Mouse (Mus musculus): ENCODE measurements around the gene Ncam1. TPM values are rescaled to one million over a fixed set of nuclear protein-coding genes. Genes with fewer than 3 reads are reported as not detected.

Gene Ncam1
- polyA plus RNA-seq, 1 experiment from 2014 or later: 163 TPM

GRCm38 (mm10) chr9:49510666-49511065 is 288.1 kb downstream of the Ncam1 start:
- 93% methylated on average over 4 of the region's 4 CpGs for WGBS
- Histone ChIP-seq H3K9ac (ENCODE audit: low read length) (no peak overlapping the region), H3K4me1 (ENCODE audit: control insufficient read depth, insufficient read depth, low read length) (no peaks in the 10 kb centered on the region), H3K9me3 (replicated peaks; ENCODE audit: control insufficient read depth, low read length) (no peaks in the 10 kb centered on the region), H3K4me3 (ENCODE audit: low read depth, low read length) (no peak overlapping the region), H3K27ac (ENCODE audit: low read depth, low read length) (no peak overlapping the region), H3K4me2 (ENCODE audit: low read length) (no peak overlapping the region), H3K27me3 (replicated peaks; ENCODE audit: control insufficient read depth, insufficient read depth, low read length) (no peaks in the 10 kb centered on the region), H3K36me3 (ENCODE audit: control insufficient read depth, insufficient read depth, low read length) (peaks cover 55% of the 10 kb centered on the region)
- DNase-seq (ENCODE audit: low spot score): no peak
- no peak for ATAC-seq

GRCm38 (mm10) chr9:49509628-49510027 is 289.1 kb downstream of the Ncam1 start:
- 94% methylated on average over 8 of the region's 8 CpGs for WGBS
- H3K9me3 ChIP-seq (replicated peaks; ENCODE audit: control insufficient read depth, low read length): no peaks in the 10 kb centered on the region
- ATAC-seq (no peak), DNase-seq (ENCODE audit: low spot score) (no peak)
- no peaks in the 10 kb centered on the region for H3K4me1 ChIP-seq (ENCODE audit: control insufficient read depth, insufficient read depth, low read length)
- H3K36me3 ChIP-seq (ENCODE audit: control insufficient read depth, insufficient read depth, low read length): peaks cover 53% of the 10 kb centered on the region
- H3K4me3 ChIP-seq (ENCODE audit: low read depth, low read length): no peak overlapping the region
- H3K4me2 ChIP-seq (ENCODE audit: low read length): no peak overlapping the region
- no peaks in the 10 kb centered on the region for H3K27me3 ChIP-seq (replicated peaks; ENCODE audit: control insufficient read depth, insufficient read depth, low read length)
- H3K27ac ChIP-seq (ENCODE audit: low read depth, low read length): no peak overlapping the region
- no peak overlapping the region for H3K9ac ChIP-seq (ENCODE audit: low read length)

- Histone ChIP-seq H3K36me3 (ENCODE audit: control insufficient read depth, insufficient read depth, low read length) (peaks cover 55% of the 10 kb centered on the region), H3K9ac (ENCODE audit: low read length) (no peak overlapping the region), H3K27ac (ENCODE audit: low read depth, low read length) (no peak overlapping the region), H3K4me2 (ENCODE audit: low read length) (no peak overlapping the region), H3K4me3 (ENCODE audit: low read depth, low read length) (no peak overlapping the region), H3K9me3 (replicated peaks; ENCODE audit: control insufficient read depth, low read length) (no peaks in the 10 kb centered on the region), H3K27me3 (replicated peaks; ENCODE audit: control insufficient read depth, insufficient read depth, low read length) (no peaks in the 10 kb centered on the region), H3K4me1 (ENCODE audit: control insufficient read depth, insufficient read depth, low read length) (no peaks in the 10 kb centered on the region)
- DNase-seq (ENCODE audit: low spot score) (no peak), ATAC-seq (no peak)
- 95% methylated on average over 3 of the region's 3 CpGs for WGBS
Measured at GRCm38 (mm10) chr9:49509094-49509493, 289.6 kb downstream of the Ncam1 start.

- Histone ChIP-seq H3K4me1 (ENCODE audit: control insufficient read depth, insufficient read depth, low read length) (no peaks in the 10 kb centered on the region), H3K27ac (ENCODE audit: low read depth, low read length) (no peak overlapping the region), H3K4me2 (ENCODE audit: low read length) (no peak overlapping the region), H3K4me3 (ENCODE audit: low read depth, low read length) (no peak overlapping the region), H3K27me3 (replicated peaks; ENCODE audit: control insufficient read depth, insufficient read depth, low read length) (no peaks in the 10 kb centered on the region), H3K9me3 (replicated peaks; ENCODE audit: control insufficient read depth, low read length) (no peaks in the 10 kb centered on the region), H3K9ac (ENCODE audit: low read length) (no peak overlapping the region), H3K36me3 (ENCODE audit: control insufficient read depth, insufficient read depth, low read length) (peaks cover 59% of the 10 kb centered on the region)
- ATAC-seq: no peak
- WGBS: 95% methylated on average over 9 of the region's 9 CpGs
- no peak for DNase-seq (ENCODE audit: low spot score)
Measured at GRCm38 (mm10) chr9:49507829-49508585, 290.7 kb downstream of the Ncam1 start.

- DNase-seq (ENCODE audit: low spot score): no peak
- no peak overlapping the region for H3K4me3 ChIP-seq (ENCODE audit: low read depth, low read length)
- peaks cover 55% of the 10 kb centered on the region for H3K36me3 ChIP-seq (ENCODE audit: control insufficient read depth, insufficient read depth, low read length)
- no peak overlapping the region for H3K9ac ChIP-seq (ENCODE audit: low read length)
- no peaks in the 10 kb centered on the region for H3K27me3 ChIP-seq (replicated peaks; ENCODE audit: control insufficient read depth, insufficient read depth, low read length)
- WGBS: 47% methylated on average over 5 of the region's 5 CpGs
- H3K4me2 ChIP-seq (ENCODE audit: low read length): no peak overlapping the region
- no peak overlapping the region for H3K27ac ChIP-seq (ENCODE audit: low read depth, low read length)
- H3K4me1 ChIP-seq (ENCODE audit: control insufficient read depth, insufficient read depth, low read length): no peaks in the 10 kb centered on the region
- H3K9me3 ChIP-seq (replicated peaks; ENCODE audit: control insufficient read depth, low read length): no peaks in the 10 kb centered on the region
- ATAC-seq: no peak
Measured at GRCm38 (mm10) chr9:49504658-49505057, 294.1 kb downstream of the Ncam1 start.

DNA sequence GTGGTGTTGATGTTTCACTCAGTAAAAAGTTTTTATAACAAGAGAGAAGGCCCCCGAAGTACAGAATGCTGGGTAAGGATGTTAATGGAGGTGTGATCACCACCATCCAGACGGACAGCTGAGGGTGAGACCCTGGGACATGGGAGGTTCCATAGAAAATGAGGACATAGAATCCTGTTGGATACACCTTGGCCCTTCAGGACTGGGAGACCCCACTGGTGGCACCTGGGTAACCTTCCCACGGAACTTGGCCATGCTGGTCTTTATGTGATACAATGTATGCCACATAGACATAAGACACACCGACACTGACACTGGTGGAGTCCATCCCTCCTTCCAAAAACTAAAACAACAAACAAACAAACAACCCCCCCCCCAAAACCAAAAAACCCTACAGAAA is 296.5 kb downstream of the Ncam1 start:
- Histone ChIP-seq H3K9ac (ENCODE audit: low read length) (no peak overlapping the region), H3K36me3 (ENCODE audit: control insufficient read depth, insufficient read depth, low read length) (peaks cover 34% of the 10 kb centered on the region), H3K27me3 (replicated peaks; ENCODE audit: control insufficient read depth, insufficient read depth, low read length) (no peaks in the 10 kb centered on the region), H3K4me1 (ENCODE audit: control insufficient read depth, insufficient read depth, low read length) (no peaks in the 10 kb centered on the region), H3K9me3 (replicated peaks; ENCODE audit: control insufficient read depth, low read length) (no peaks in the 10 kb centered on the region), H3K27ac (ENCODE audit: low read depth, low read length) (no peak overlapping the region), H3K4me3 (ENCODE audit: low read depth, low read length) (no peak overlapping the region), H3K4me2 (ENCODE audit: low read length) (no peak overlapping the region)
- 90% methylated on average over 4 of the region's 4 CpGs for WGBS
- no peak for ATAC-seq
- no peak for DNase-seq (ENCODE audit: low spot score)

DNA sequence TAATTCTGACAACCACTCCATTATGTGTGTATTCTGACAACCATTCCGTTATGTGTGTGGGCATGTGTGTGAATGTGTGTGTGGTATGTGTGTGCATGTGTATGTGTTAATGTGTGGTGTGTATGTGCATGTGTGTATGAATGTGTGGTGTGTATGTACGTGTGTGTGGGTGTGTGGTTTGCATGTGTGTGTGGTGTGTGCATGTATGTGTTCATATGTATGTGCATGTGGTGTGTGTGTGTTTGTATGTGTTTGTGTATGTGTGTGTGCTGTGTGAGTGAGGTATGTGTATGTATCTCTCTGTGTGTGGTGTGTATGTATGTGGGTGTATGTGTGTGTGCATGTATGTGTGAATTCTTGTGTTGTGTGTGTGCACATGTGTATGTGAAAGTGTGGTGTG is 298.8 kb downstream of the Ncam1 start:
- no peaks in the 10 kb centered on the region for H3K9me3 ChIP-seq (replicated peaks; ENCODE audit: control insufficient read depth, low read length)
- no peaks in the 10 kb centered on the region for H3K27me3 ChIP-seq (replicated peaks; ENCODE audit: control insufficient read depth, insufficient read depth, low read length)
- ATAC-seq: no peak
- no peaks in the 10 kb centered on the region for H3K4me1 ChIP-seq (ENCODE audit: control insufficient read depth, insufficient read depth, low read length)
- DNase-seq (ENCODE audit: low spot score): no peak
- 95% methylated on average over 2 of the region's 2 CpGs for WGBS
- no peak overlapping the region for H3K9ac ChIP-seq (ENCODE audit: low read length)
- no peak overlapping the region for H3K27ac ChIP-seq (ENCODE audit: low read depth, low read length)
- H3K36me3 ChIP-seq (ENCODE audit: control insufficient read depth, insufficient read depth, low read length): peaks cover 12% of the 10 kb centered on the region
- no peak overlapping the region for H3K4me3 ChIP-seq (ENCODE audit: low read depth, low read length)
- no peak overlapping the region for H3K4me2 ChIP-seq (ENCODE audit: low read length)

GRCm38 (mm10) chr9:49493979-49494649 is 304.6 kb downstream of the Ncam1 start:
- Histone ChIP-seq H3K9ac (ENCODE audit: low read length) (no peak overlapping the region), H3K27me3 (replicated peaks; ENCODE audit: control insufficient read depth, insufficient read depth, low read length) (0 out of 2 replicates have a peak, but pooled peaks cover 3% of the 10 kb centered on the region), H3K27ac (ENCODE audit: low read depth, low read length) (no peak overlapping the region), H3K4me3 (ENCODE audit: low read depth, low read length) (no peak overlapping the region), H3K36me3 (ENCODE audit: control insufficient read depth, insufficient read depth, low read length) (no peaks in the 10 kb centered on the region), H3K4me1 (ENCODE audit: control insufficient read depth, insufficient read depth, low read length) (no peaks in the 10 kb centered on the region), H3K9me3 (replicated peaks; ENCODE audit: control insufficient read depth, low read length) (no peaks in the 10 kb centered on the region), H3K4me2 (ENCODE audit: low read length) (no peak overlapping the region)
- 3% methylated on average over 4 of the region's 4 CpGs for WGBS
- ATAC-seq (peak; percentile 75), DNase-seq (ENCODE audit: low spot score) (peak; percentile 92)

DNA sequence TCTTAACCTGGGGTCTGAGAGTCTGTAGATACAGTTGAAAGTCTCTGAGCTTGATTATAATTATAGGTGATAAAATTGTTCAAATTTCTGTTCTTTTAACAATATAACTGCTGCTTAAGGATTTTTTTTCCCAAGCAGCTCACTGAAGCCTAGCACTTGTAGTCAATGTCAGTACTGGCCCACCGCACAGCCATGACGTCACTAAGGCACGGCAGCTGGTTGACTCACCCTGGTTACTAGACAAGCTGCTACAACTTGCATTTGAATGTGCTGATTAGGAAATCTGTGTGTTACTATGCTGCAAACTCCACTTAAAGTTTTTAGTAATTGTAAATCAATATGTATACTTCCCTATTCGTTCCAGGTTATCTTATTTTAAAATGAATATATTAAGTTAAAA is 308.1 kb downstream of the Ncam1 start:
- Histone ChIP-seq H3K27ac (ENCODE audit: low read depth, low read length) (no peak overlapping the region), H3K9me3 (replicated peaks; ENCODE audit: control insufficient read depth, low read length) (no peaks in the 10 kb centered on the region), H3K4me2 (ENCODE audit: low read length) (no peak overlapping the region), H3K4me1 (ENCODE audit: control insufficient read depth, insufficient read depth, low read length) (peaks cover 6% of the 10 kb centered on the region), H3K27me3 (replicated peaks; ENCODE audit: control insufficient read depth, insufficient read depth, low read length) (0 out of 2 replicates have a peak, but pooled peaks cover 3% of the 10 kb centered on the region), H3K4me3 (ENCODE audit: low read depth, low read length) (no peak overlapping the region), H3K36me3 (ENCODE audit: control insufficient read depth, insufficient read depth, low read length) (no peaks in the 10 kb centered on the region), H3K9ac (ENCODE audit: low read length) (no peak overlapping the region)
- WGBS: 81% methylated on average over 4 of the region's 4 CpGs
- no peak for ATAC-seq
- no peak for DNase-seq (ENCODE audit: low spot score)

Data from forebrain, embryonic 14.5 days (tissue).